Mouse (Mus musculus) liver, adult 2 months (tissue): ENCODE measurements around the gene Wdfy1. TPM values are rescaled to one million over a fixed set of nuclear protein-coding genes. Genes with fewer than 3 reads are reported as not detected.

Experiments used
- DNase-seq: peaks from one replicate; pipeline ENCODE4 v3.0.0-alpha.2; 2011; ENCODE audit warnings: low read depth, low spot score; ENCODE audit errors: extremely low read depth
- H3K27ac ChIP-seq: fragments of 200-500 bp; replicated peaks from 2 replicates; pipeline ENCODE4 v1.5.1; 2012; ENCODE audit warnings: low read depth, mild to moderate bottlenecking, control low read depth, inconsistent platforms, low read length; ENCODE audit not compliant: insufficient read depth
- H3K27me3 ChIP-seq: fragments of 200-500 bp; 2 replicates; pipeline ENCODE4 v1.6.1; 2012; ENCODE audit warnings: mild to moderate bottlenecking, moderate library complexity, low read length, inconsistent platforms; ENCODE audit not compliant: control insufficient read depth, insufficient read depth
- H3K36me3 ChIP-seq: fragments of 200-500 bp; 2 replicates; pipeline ENCODE4 v1.6.1; 2012; ENCODE audit warnings: low read length, inconsistent platforms; ENCODE audit not compliant: control insufficient read depth, insufficient read depth
- H3K4me1 ChIP-seq: fragments of 200-500 bp; 2 replicates; pipeline ENCODE4 v1.6.1; 2011; ENCODE audit warnings: low read length; ENCODE audit not compliant: control insufficient read depth, insufficient read depth
- H3K4me3 ChIP-seq: fragments of 200-500 bp; 2 replicates; pipeline ENCODE4 v1.5.1; 2011; ENCODE audit warnings: low read depth, mild to moderate bottlenecking, control low read depth, low read length, moderate library complexity; ENCODE audit not compliant: insufficient read depth
- H3K79me2 ChIP-seq: fragments of 200-500 bp; 2 replicates; pipeline ENCODE4 v1.6.1; 2012; ENCODE audit warnings: inconsistent platforms, mild to moderate bottlenecking, low read length, moderate library complexity; ENCODE audit not compliant: control insufficient read depth, insufficient read depth
- H3K9ac ChIP-seq: fragments of 200-500 bp; 2 replicates; pipeline ENCODE4 v1.6.1; 2012; ENCODE audit warnings: low read depth, mild to moderate bottlenecking, control low read depth, inconsistent platforms, low read length
- CTCF ChIP-seq: fragments of 200-500 bp; IDR thresholded peaks from 2 replicates; pipeline ENCODE4 v1.5.1; 2011; ENCODE audit warnings: low read depth, low read length, control low read depth
- POLR2A ChIP-seq: fragments of 200-500 bp; IDR thresholded peaks from 2 replicates; pipeline ENCODE4 v1.6.1; 2011; ENCODE audit warnings: low read length, control low read depth; ENCODE audit not compliant: insufficient read depth; ENCODE audit errors: extremely low read depth
- WGBS: fragments of 180-500 bp; shearing (Covaris S2); methylation state at CpG from one replicate; pipeline ENCODE4 v1.1.7; 2018; 5-methylcytosine and 5-hydroxymethylcytosine counted together
- polyA plus RNA-seq: library from polyadenylated mRNA; depleted of rRNA; stranded (reverse); fragments of >200 nt; gene quantifications from 2 replicates; pipeline ENCODE4 v1.2.3, GENCODE M21; 2012
- total RNA-seq: library from RNA; depleted of rRNA; stranded (reverse); fragments of >200 nt; gene quantifications from 2 replicates; pipeline ENCODE4 v1.2.3, GENCODE M21; 2014

Gene Wdfy1
- total and polyA plus RNA-seq, 2 experiments = 19.8 to 31.0 TPM

GRCm38 (mm10) chr1:79713081-79713480 is 62.9 kb downstream of the Wdfy1 start:
- no peak for TF ChIP-seq CTCF
- no peak for TF ChIP-seq POLR2A
- no peak overlapping the region for H3K4me3 ChIP-seq
- no peaks in the 10 kb centered on the region for H3K27me3 ChIP-seq
- no peaks in the 10 kb centered on the region for H3K4me1 ChIP-seq
- no peak for DNase-seq
- WGBS = 88% methylated on average over 5 of the region's 5 CpGs
- H3K27ac ChIP-seq = no peak overlapping the region
- H3K9ac ChIP-seq = no peak overlapping the region
- peaks cover 22% of the 10 kb centered on the region for H3K36me3 ChIP-seq
- no peaks in the 10 kb centered on the region for H3K79me2 ChIP-seq

- WGBS = 78% methylated on average over 18 of the region's 18 CpGs
- TF ChIP-seq CTCF (no peak), POLR2A (no peak)
- Histone ChIP-seq H3K79me2 (no peaks in the 10 kb centered on the region), H3K27me3 (no peaks in the 10 kb centered on the region), H3K9ac (no peak overlapping the region), H3K36me3 (peaks cover 24% of the 10 kb centered on the region), H3K4me3 (no peak overlapping the region), H3K4me1 (no peaks in the 10 kb centered on the region), H3K27ac (no peak overlapping the region)
- no peak for DNase-seq
These were observed 64.5 kb downstream of the Wdfy1 start for GRCm38 (mm10) chr1:79711147-79712126.

- WGBS = 63% methylated on average over 4 of the region's 4 CpGs
- Histone ChIP-seq H3K4me3 (no peak overlapping the region), H3K27ac (no peak overlapping the region), H3K27me3 (no peaks in the 10 kb centered on the region), H3K9ac (no peak overlapping the region), H3K36me3 (peaks cover 29% of the 10 kb centered on the region), H3K79me2 (no peaks in the 10 kb centered on the region), H3K4me1 (no peaks in the 10 kb centered on the region)
- TF ChIP-seq CTCF (no peak), POLR2A (no peak)
- no peak for DNase-seq
These were observed 65.3 kb downstream of the Wdfy1 start for GRCm38 (mm10) chr1:79710678-79711077.

- H3K4me1 ChIP-seq = no peaks in the 10 kb centered on the region
- no peaks in the 10 kb centered on the region for H3K79me2 ChIP-seq
- peaks cover 32% of the 10 kb centered on the region for H3K36me3 ChIP-seq
- H3K27me3 ChIP-seq = no peaks in the 10 kb centered on the region
- no peak for DNase-seq
- H3K27ac ChIP-seq = no peak overlapping the region
- WGBS = 77% methylated on average over 8 of the region's 8 CpGs
- no peak overlapping the region for H3K4me3 ChIP-seq
- TF ChIP-seq CTCF (no peak), POLR2A (no peak)
- H3K9ac ChIP-seq = no peak overlapping the region
These were observed 65.7 kb downstream of the Wdfy1 start for GRCm38 (mm10) chr1:79710216-79710615.

GRCm38 (mm10) chr1:79707383-79707782 is 68.6 kb downstream of the Wdfy1 start:
- no peak for DNase-seq
- Histone ChIP-seq H3K36me3 (peaks cover 32% of the 10 kb centered on the region), H3K79me2 (no peaks in the 10 kb centered on the region), H3K27ac (no peak overlapping the region), H3K4me1 (no peaks in the 10 kb centered on the region), H3K9ac (no peak overlapping the region), H3K4me3 (no peak overlapping the region), H3K27me3 (no peaks in the 10 kb centered on the region)
- TF ChIP-seq CTCF (no peak), POLR2A (no peak)
- 90% methylated on average over 9 of the region's 9 CpGs for WGBS

- TF ChIP-seq CTCF (no peak), POLR2A (no peak)
- H3K27me3 ChIP-seq = no peaks in the 10 kb centered on the region
- H3K36me3 ChIP-seq = peaks cover 31% of the 10 kb centered on the region
- WGBS = 93% methylated on average over 3 of the region's 3 CpGs
- no peaks in the 10 kb centered on the region for H3K79me2 ChIP-seq
- no peak overlapping the region for H3K4me3 ChIP-seq
- no peak overlapping the region for H3K9ac ChIP-seq
- no peak for DNase-seq
- H3K27ac ChIP-seq = no peak overlapping the region
- H3K4me1 ChIP-seq = no peaks in the 10 kb centered on the region
These were observed 69.2 kb downstream of the Wdfy1 start for GRCm38 (mm10) chr1:79706707-79707106.
